ENCODE assay signal across 23 mouse cellular contexts in the genomic region with DNA sequence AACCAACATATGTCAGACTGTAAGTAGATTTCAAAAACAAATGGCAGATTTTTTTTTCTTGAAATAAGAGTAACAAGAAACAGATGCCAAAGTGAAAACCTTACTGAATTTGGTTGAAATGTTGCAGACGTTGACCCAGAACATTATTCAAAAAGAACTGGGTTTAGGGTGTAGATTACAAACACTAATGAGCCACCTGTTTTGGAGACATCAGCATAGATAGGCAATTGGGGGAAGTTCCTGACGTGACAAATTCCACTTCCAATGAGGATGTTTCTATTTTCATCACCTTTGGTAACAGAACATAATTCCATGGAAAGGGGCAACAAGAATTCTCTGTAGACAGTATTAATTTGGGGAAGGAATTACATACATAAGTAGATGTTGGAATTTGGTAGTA.
DNase-seq lines count a peak whose midpoint lies in the region; ATAC-seq and TF ChIP-seq lines count a peak whose summit lies in the region.
"Had no signal": no experiment of that assay in that cellular context is flagged by ENCODE, and none has a peak within 500 bp of the region (broad histone marks: within the 10 kb centered on the region; RNA-seq: fewer than 3 reads in every experiment).

No protein-coding gene starts in this region.

- no peaks in the 10 kb centered on the region for H3K27me3 ChIP-seq in limb, embryonic 14.5 days (ENCODE audit: control insufficient read depth, insufficient read depth, low read length)
- H3K27me3 ChIP-seq in limb, embryonic 10.5 days (ENCODE audit: low read depth, poor library complexity, severe bottlenecking): no peaks in the 10 kb centered on the region
- no peaks in the 10 kb centered on the region for H3K27me3 ChIP-seq in myocyte (ENCODE audit: control insufficient read depth, insufficient read depth, insufficient read length)
- no peaks in the 10 kb centered on the region for H3K27me3 ChIP-seq in forebrain, embryonic 16.5 days (replicated peaks; ENCODE audit: control insufficient read depth, insufficient read depth, low read length)
- H3K27me3 ChIP-seq in forebrain, embryonic 14.5 days (replicated peaks; ENCODE audit: control insufficient read depth, insufficient read depth, low read length): no peaks in the 10 kb centered on the region
- H3K27me3 ChIP-seq: CH12.LX; embryonic facial prominence, embryonic 13.5 days; forebrain, embryonic 15.5 days had no signal

- no peaks in the 10 kb centered on the region for H3K79me2 ChIP-seq in myocyte (ENCODE audit: control insufficient read depth, insufficient read depth)

- no peak overlapping the region for H3ac ChIP-seq in myocyte (ENCODE audit: control insufficient read depth, insufficient read length)

- H3K36me3 ChIP-seq in limb, embryonic 14.5 days (ENCODE audit: control insufficient read depth, insufficient read depth, low read length): no peaks in the 10 kb centered on the region
- H3K36me3 ChIP-seq in limb, embryonic 10.5 days: no peaks in the 10 kb centered on the region
- H3K36me3 ChIP-seq in myocyte (ENCODE audit: control insufficient read depth, insufficient read depth): no peaks in the 10 kb centered on the region
- H3K36me3 ChIP-seq in forebrain, embryonic 16.5 days (ENCODE audit: control insufficient read depth, insufficient read depth): no peaks in the 10 kb centered on the region
- no peaks in the 10 kb centered on the region for H3K36me3 ChIP-seq in forebrain, embryonic 14.5 days (ENCODE audit: control insufficient read depth, insufficient read depth, low read length)
- H3K36me3 ChIP-seq: embryonic facial prominence, embryonic 13.5 days; forebrain, embryonic 15.5 days; G1E had no signal

- 35% methylated on average over 2 of the region's 2 CpGs for WGBS in limb, embryonic 14.5 days
- WGBS in limb, embryonic 10.5 days: 67% methylated on average over 2 of the region's 2 CpGs
- WGBS in forebrain, embryonic 16.5 days: 47% methylated on average over 2 of the region's 2 CpGs
- 66% methylated on average over 2 of the region's 2 CpGs for WGBS in forebrain, embryonic 14.5 days

- TF ChIP-seq POLR2A in limb, embryonic 14.5 days (IDR thresholded peaks at IDR 0.05; ENCODE audit: borderline replicate concordance, extremely low read depth, insufficient read depth, insufficient read length): no peak
- TF ChIP-seq POLR2A in myocyte (IDR thresholded peaks at IDR 0.05; ENCODE audit: insufficient read length, low read depth): no peak

- ATAC-seq in limb, embryonic 14.5 days (ENCODE audit: low FRiP score, low read depth): no peak
- ATAC-seq in forebrain, embryonic 16.5 days: no peak
- no peak for ATAC-seq in forebrain, embryonic 14.5 days
- ATAC-seq: CD4-positive, CD25-positive, alpha-beta regulatory T cell, adult 4 months; forebrain, embryonic 15.5 days had no signal

- H3K4me2 ChIP-seq in limb, embryonic 14.5 days (replicated peaks; ENCODE audit: low read depth, low read length, severe bottlenecking): no peak overlapping the region
- H3K4me2 ChIP-seq in myocyte (ENCODE audit: low read depth): no peak overlapping the region
- H3K4me2 ChIP-seq in forebrain, embryonic 16.5 days (ENCODE audit: low read length): no peak overlapping the region
- no peak overlapping the region for H3K4me2 ChIP-seq in forebrain, embryonic 14.5 days (ENCODE audit: low read length)
- H3K4me2 ChIP-seq: embryonic facial prominence, embryonic 13.5 days; forebrain, embryonic 15.5 days had no signal

- H3K9ac ChIP-seq in limb, embryonic 14.5 days (ENCODE audit: low read depth, low read length, severe bottlenecking): no peak overlapping the region
- H3K9ac ChIP-seq in forebrain, embryonic 16.5 days (replicated peaks; ENCODE audit: low read depth, low read length): no peak overlapping the region
- no peak overlapping the region for H3K9ac ChIP-seq in forebrain, embryonic 14.5 days (ENCODE audit: low read length)
- H3K9ac ChIP-seq: embryonic facial prominence, embryonic 13.5 days; forebrain, embryonic 15.5 days had no signal

- H3K4me3 ChIP-seq in limb, embryonic 14.5 days (replicated peaks; ENCODE audit: low read length): no peak overlapping the region
- H3K4me3 ChIP-seq in limb, embryonic 10.5 days: no peak overlapping the region
- H3K4me3 ChIP-seq in myocyte: no peak overlapping the region
- H3K4me3 ChIP-seq in forebrain, embryonic 16.5 days (replicated peaks; ENCODE audit: low read length): no peak overlapping the region
- H3K4me3 ChIP-seq in forebrain, embryonic 14.5 days (ENCODE audit: low read depth, low read length): no peak overlapping the region
- H3K4me3 ChIP-seq: embryonic facial prominence, embryonic 13.5 days; forebrain, embryonic 15.5 days had no signal

- H3K9me3 ChIP-seq in limb, embryonic 14.5 days (ENCODE audit: control insufficient read depth, low read length): no peaks in the 10 kb centered on the region
- H3K9me3 ChIP-seq in limb, embryonic 10.5 days (replicated peaks): no peaks in the 10 kb centered on the region
- H3K9me3 ChIP-seq in forebrain, embryonic 16.5 days (ENCODE audit: control insufficient read depth, low read length): no peaks in the 10 kb centered on the region
- H3K9me3 ChIP-seq in forebrain, embryonic 14.5 days (replicated peaks; ENCODE audit: control insufficient read depth, low read length): no peaks in the 10 kb centered on the region
- H3K9me3 ChIP-seq: embryonic facial prominence, embryonic 13.5 days; forebrain, embryonic 15.5 days; G1E had no signal

- H3K4me1 ChIP-seq in limb, embryonic 14.5 days (ENCODE audit: control insufficient read depth, insufficient read depth, low read length): no peaks in the 10 kb centered on the region
- no peaks in the 10 kb centered on the region for H3K4me1 ChIP-seq in limb, embryonic 10.5 days
- H3K4me1 ChIP-seq in forebrain, embryonic 16.5 days (replicated peaks; ENCODE audit: control insufficient read depth, insufficient read depth, low read length): no peaks in the 10 kb centered on the region
- no peaks in the 10 kb centered on the region for H3K4me1 ChIP-seq in forebrain, embryonic 14.5 days (ENCODE audit: control insufficient read depth, insufficient read depth, low read length)
- H3K4me1 ChIP-seq: forebrain, embryonic 15.5 days had no signal

- no peak overlapping the region for H3K27ac ChIP-seq in limb, embryonic 14.5 days (replicated peaks; ENCODE audit: low read depth, low read length)
- H3K27ac ChIP-seq in limb, embryonic 10.5 days: no peak overlapping the region
- no peak overlapping the region for H3K27ac ChIP-seq in forebrain, embryonic 16.5 days (ENCODE audit: low read length)
- no peak overlapping the region for H3K27ac ChIP-seq in forebrain, embryonic 14.5 days (ENCODE audit: low read depth, low read length)
- H3K27ac ChIP-seq: embryonic facial prominence, embryonic 13.5 days; forebrain, embryonic 15.5 days had no signal

- peak; percentile 31 for DNase-seq in limb, embryonic 14.5 days (ENCODE audit: low spot score)
- DNase-seq in limb, embryonic 10.5 days (ENCODE audit: low spot score): no peak
- DNase-seq in 3T3-L1 (ENCODE audit: low read depth, low spot score) (peak; percentile 5), NIH3T3 (ENCODE audit: low read depth) (peak; percentile 18)
- DNase-seq in forebrain, embryonic 14.5 days (ENCODE audit: low spot score): no peak
- DNase-seq: adrenal gland, adult 2 months; adrenal gland, postnatal 10 days; adrenal gland, postnatal 25 days; B cell, adult 2 months; cerebellum, adult 11 months; cerebellum, adult 18-20 months; cerebellum, adult 8-10 months; cerebellum, adult 9-11 months; cerebellum, postnatal 14 days; cerebellum, postnatal 36 days; embryo, embryonic 11 days had no signal

TF ChIP-seq in myocyte, 11 proteins besides CTCF, POLR2A, EP300 and RAD21:
- TF ChIP-seq MYOD1 (IDR thresholded peaks at IDR 0.05; ENCODE audit: control insufficient read depth in 1 of 3, insufficient read length in 2 of 3, low read depth in 2 of 3) (peak in 2 of 3 experiments; percentile 47 to 50), TCF12 (IDR thresholded peaks at IDR 0.05; ENCODE audit: insufficient read depth, poor library complexity, severe bottlenecking) (no peak), MAX (IDR thresholded peaks at IDR 0.05; ENCODE audit: low read depth) (no peak), USF1 (IDR thresholded peaks at IDR 0.05; ENCODE audit: low read depth) (no peak), REST (IDR thresholded peaks at IDR 0.05; ENCODE audit: insufficient read depth, insufficient read length) (no peak), CEBPB (IDR thresholded peaks at IDR 0.05; ENCODE audit: insufficient read depth, poor library complexity, severe bottlenecking) (no peak), E2F4 (IDR thresholded peaks at IDR 0.05; ENCODE audit: insufficient read depth) (no peak)
TF ChIP-seq in myocyte: peak in this region for 1.

Comparison
In these comparisons a context has a peak if more than half of its experiments do, and no peak if none do; other contexts are left out.
1. DNase-seq: peak in limb, embryonic 14.5 days (single experiment), 3T3-L1 (single experiment) and NIH3T3 (single experiment); none in limb, embryonic 10.5 days (single experiment) and forebrain, embryonic 14.5 days (single experiment).